Mouse (Mus musculus): ENCODE data around the gene Lsr.

DNA sequence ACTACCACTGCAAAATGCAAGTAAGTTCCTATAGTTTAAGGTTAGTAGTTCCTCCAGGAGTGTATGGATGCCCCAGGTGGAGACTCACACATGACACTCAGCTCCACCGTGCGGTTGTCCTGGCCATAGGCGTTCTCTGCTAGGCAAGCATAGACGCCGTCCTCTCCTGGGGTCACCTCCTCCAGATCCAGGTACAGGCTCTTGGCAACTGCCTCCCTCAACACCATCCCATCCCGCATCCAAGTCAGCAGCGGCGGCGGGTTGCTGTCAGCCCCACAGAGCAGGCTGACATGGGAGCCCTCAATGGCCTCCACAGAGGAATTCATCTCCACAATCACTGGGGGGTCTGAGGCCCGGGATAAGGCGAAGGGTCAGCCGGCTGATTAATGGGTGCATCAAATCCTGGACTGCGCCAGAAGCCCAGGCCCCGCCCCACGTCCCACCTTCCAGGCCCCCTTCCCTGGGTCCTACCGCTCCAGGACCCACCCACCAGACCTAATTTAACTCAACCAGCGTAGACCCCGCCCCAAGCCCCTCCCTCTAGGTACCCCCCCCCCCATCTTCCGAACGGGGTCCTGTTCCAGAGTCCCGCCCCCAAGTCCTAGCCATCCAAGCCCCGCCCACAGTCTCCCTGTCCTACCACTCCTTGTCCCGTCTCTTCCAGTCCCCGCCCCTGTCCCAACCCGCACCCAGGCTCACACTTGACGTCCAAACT, 64.8 kb downstream of the Lsr start:
- TF ChIP-seq EP300 (optimal IDR thresholded peaks at IDR 0.05) (no peak), CTCF (IDR thresholded peaks at IDR 0.05; ENCODE audit: low read depth) (no peak; the same call in 1 of the 2 replicates)

Data from stomach, postnatal 0 days (tissue).